Mouse (Mus musculus) spleen, adult 18-20 months (tissue): ENCODE results near the gene Setd1a.
"Not testable (repeated sequence)": the region's sequence is repeated elsewhere in the genome, so short reads cannot be mapped to it uniquely, and the experiment has no call there.

Experiments used
- DNase-seq, 2 experiments: peaks; one replicate each; pipeline ENCODE4 v3.0.0; 2022; ENCODE audit warnings: mixed read lengths in 2 of 2

Gene Setd1a

DNA sequence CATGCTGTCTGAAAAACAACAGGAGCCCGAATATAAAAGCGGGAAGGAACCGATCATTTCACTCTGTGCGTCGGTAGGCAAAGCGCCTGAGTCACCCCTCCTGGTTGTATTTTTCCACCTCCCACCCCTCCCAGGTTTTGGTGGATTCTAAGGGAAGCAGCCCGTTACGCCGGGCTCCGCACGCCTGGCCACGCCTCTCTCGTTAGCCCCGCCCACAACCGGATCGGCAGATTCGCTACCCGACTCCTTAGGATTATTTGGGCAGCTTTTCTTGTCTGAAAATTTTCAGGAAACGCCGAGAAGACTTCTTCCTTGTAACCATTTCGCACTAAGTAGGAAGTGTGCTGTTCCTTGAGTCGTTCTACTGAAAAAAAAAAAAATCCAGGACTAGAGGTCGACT is at the start of gene Setd1a:
Setd1a (plus strand) TSS at position 245 of the 400 bp plus-strand sequence.
- peak; percentile 71 to 88 for DNase-seq

DNA sequence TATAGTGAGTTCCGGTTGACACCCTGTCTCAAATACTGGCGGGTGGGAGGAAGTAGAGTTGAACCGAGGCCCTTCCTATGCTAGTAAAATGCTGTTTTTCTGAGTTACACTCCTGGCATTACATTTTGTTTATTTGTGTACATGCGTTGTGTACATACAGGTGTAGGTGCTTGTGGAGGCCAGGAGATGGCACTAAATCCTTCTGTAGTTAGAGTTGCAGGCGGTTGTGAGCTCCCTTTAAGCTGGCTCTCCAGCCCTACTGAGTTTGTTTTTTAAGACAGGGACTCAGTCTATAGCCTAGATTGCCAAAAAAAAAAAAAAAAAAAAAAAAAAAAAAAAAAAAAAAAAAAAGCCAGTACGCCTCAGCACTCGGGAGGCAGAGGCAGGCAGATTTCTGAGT is 48.6 kb upstream of the Setd1a start:
- no peak for DNase-seq

DNA sequence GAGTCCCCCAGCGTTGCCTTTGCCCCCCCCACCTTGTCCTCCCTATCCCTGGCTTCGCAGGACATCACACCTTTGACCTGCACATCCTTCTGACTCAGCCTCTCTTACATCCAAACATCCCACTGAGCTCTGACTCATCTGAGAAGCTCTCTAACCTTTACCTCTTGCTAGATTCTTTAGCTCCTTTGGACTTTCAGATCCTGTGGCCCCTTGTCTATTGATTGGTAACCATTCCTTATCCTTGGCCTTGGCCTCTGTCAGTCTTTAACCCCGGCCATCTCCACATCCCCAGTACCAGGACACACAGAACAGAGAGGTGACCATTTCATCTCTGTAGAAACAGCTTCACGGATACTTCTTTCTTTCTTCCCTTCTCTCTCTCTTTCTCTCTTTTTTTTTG is 46.3 kb upstream of the Setd1a start:
- DNase-seq = no peak

DNA sequence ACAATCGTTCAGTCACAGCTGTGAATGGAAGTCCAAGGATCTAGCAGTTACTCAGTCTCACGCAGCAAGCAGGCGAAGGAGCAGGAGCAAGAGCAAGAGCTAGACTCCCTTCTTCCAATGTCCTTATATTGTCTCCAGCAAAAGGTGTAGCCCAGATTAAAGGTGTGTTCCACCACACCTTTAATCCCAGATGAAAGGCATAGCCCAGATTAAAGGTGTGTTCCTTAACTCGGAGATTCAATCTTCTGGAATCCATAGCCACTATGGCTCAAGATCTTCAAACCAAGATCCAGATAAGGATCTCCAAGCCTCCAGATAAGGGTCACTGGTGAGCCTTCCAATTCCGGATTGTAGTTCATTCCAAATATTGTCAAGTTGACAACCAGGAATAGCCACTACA is 44.4 kb upstream of the Setd1a start, which contains the start of gene Ctf2:
Ctf2 (minus strand) TSS at position 101 of the 400 bp plus-strand sequence.
- not testable (repeated sequence) for DNase-seq

DNA sequence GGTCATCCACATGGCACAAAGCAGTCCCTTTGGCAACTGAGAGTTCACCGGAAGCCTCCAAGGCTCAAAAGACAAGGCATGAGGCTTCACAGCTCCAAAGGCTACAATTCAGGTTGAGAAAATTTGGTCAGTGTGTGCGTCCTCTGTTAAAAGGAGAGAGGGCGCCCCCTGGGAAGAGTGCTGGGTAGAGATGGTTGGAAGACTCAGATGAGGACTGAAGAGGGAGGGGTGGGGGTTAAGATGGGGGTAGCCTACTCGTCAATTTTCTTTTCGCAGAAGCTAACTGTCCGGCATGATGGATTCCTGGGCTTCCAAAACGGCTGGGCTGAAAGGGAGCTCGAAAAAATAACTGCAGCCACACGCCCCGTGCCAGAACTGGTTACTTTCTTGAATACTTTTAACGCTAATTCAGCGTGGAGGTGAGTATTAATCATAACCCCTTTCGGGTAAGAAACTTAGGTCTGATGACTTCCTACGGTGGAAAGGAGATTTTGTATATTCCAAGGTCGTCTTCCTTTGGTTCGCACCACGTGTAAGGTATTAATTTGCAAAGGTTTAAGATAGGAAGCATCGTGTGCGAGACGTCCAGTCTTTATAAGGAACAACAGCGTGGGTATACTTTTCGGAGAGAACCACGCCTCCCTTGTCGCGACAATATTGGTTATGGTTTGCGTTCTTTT is 32.0 kb upstream of the Setd1a start, which contains the start of gene Fbxl19:
Fbxl19 (plus strand) TSS at position 178 of the 680 bp plus-strand sequence.
- DNase-seq = peak; percentile 50 to 72

DNA sequence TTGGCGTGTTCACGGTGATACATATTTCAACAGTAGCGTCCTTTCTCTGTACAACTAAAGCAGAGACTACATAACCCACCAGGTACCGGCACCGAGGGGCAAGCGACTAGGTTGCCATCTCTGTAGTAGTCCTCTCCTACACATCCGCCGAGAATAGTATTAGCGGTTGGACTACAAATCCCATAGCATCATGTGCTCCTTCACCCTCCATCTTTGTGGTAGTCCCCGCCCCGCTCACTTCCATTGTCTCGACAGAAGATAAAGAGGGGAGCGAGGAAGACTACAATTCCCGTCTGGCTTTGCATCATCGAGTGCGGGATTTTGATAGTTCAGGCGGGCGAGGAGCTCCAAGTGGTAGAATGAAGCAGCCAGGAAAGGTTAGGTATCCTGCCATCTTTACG is 31.2 kb upstream of the Setd1a start:
- DNase-seq = peak; percentile 76 to 79

DNA sequence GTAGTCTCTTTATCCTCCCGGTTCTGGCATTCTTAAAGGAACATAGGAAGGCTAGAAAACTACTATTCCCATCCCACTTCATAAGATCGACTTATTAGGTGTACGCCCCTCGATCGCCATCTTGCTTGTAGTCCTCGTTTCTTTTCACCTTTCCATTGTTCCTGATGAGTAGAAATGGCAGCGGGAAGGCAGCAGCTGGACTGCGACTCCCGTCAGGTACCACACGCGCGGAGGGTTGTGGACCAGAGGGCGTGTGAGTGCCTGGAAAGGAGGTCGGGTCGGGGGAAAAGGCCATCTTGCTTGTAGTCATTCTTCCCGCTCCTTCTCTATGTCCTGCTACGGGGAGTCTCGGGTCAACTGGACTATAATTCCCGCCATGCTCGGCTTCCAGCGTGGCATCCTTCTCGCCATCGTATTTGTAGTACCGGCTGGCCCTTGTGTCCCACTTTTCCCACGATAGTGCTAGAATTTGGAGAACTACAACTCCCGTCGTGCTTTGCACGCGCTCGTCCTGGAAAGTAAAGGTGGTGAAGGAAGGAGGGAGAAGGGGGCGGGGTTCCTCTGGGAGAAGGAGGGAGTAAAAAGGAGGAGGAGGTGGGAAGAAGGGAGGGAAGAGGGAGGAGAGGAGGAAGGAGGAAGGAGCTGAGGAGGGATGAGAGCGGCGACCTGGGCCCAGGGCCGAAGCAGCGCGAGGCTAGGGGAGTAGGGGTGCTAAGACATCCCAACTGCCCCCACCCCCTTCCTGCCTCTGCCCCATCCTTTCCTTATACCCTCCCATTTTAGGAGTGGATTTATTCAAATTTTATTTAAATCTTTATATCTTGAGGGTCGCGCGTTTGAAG is 30.6 kb upstream of the Setd1a start:
- peak; percentile 68 to 77 for DNase-seq

DNA sequence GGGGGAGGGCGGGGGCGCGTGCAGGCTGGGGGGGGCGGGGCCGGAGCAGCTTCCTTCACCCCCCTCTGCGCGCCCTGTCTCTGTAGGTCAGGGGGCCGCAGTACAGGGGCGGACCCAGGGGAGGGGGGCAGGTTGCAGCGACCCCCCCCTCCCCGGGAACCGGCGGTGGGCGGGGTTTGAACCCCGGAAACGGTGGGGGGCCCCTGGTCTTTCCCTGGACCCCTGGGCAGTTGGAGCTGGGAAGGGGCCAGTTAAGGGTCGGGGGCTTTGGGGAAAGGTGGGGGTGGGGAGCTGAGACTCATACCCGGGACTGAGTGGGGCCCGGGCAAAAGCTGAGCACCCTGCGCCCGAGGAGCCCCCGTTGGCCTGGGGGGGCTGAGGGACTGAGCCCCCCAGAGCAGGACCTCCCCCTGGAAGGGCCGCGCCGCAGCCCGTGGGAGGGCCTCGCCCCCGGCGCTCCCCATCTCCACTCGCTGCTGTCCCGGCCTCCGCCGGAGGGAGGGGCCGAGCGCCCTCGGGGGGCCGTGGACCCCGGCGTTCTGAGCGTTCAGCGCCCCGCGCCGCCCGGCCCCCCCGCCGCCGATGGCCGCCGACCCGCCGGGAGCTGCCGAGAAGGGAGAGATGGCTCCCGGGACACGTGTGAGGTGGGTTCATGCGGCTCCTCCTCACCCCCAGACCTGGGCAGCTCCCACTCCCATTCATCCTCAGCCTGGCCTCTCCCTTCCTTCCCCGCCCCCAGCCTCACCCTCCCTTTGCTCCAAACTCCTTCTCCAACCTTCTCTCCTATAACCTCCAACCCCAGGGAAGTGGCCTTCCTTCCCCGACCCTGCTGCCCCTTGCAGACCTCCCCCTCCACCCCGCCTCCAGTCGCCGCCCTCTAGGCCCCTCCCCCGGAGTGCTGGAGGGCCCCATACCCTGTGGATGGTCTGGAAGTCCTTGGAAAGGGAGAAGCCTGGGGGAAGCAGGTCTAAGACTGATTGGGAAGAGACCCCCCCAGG is 29.7 kb upstream of the Setd1a start:
- DNase-seq = peak in 1 of 2 experiments; percentile 27

DNA sequence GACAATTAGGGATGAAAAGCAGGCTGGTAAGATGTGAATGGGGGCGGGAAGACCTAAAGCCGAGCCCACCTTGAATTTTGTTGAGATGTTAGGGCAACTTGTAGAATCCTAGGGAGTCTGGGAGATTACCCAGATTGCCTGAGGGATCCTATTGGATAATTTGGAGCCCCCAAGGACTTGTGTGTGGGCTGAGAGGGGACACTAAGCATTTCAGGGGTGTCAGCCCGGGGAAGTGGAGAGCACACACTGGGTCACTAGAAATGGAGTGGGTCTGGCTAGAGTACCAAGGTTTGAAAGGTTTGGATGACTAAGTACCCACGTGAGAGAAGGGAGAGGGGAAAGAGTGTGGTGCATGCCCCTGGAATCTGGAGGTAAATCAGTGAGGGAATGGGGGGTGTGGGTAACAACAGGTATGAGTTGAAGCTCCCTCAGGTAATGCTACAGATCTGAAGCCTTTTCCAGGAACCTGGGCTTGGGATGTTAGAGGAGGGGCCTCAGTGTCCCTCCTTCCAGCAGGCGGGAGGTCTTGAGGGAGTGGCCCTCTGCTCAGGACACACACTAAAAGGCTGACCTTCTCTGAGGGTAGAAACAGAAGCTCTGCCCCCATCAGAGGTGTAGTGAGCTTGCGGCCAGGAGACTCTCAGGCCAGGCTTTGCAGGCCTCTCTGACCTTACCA is 28.8 kb upstream of the Setd1a start:
- DNase-seq = no peak

DNA sequence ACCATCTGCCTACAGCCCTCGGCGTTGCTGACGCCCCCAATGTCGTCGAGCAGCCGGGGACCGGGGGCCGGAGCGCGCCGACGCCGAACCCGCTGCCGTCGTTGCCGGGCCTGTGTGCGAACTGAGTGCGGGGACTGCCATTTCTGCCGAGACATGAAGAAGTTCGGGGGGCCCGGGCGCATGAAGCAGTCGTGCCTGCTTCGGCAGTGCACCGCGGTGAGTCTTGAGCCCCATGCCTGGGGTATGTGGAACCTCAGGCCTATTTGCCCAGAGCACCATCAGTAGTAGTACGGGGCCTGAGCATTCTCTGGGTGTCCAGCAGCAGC is 28.3 kb upstream of the Setd1a start:
- no peak for DNase-seq

DNA sequence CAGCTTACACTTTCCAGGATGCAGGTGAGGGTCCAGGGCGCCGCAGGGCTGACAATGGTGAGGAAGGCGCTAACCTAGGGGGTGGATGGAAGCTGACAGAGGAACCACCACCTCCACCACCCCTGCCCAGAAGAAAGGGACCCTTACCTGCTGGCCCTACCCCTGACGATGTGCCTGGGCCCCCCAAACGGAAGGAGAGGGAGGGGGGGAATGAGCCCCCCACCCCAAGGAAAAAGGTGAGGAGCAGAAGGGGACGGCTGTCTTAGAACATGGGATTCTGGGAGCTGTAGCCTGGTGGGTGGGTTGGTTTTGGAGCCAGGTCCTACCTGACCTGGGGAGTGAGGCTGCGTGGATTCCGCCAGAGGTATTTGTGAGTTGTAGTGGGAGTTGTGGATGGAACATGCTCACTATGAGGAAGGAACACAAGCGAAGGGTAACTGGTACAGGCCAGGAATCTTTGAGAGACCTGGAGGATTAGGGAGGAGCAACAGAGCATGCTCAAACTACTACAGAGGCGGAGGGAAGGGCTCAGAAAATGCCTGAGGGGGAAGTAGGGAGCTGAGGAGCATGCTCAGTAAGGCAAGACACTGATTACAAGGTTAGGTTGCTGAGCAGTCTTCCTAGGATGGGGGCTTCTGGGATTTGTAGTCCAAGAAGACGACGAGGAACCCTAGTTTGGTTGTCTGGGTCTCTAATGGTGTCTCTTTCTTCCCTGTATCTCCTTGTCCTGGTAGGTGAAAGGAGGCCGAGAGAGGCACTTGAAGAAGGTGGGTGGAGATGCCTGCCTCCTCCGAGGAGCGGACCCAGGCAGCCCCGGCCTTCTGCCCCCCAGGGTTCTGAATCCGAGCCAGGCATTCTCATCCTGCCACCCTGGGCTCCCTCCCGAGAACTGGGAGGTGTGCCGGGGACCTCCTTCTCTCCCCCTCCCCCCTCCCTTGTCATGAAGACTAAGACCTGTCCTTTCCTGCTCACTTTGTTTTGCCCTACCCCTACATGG is 26.0 kb upstream of the Setd1a start:
- no peak for DNase-seq

DNA sequence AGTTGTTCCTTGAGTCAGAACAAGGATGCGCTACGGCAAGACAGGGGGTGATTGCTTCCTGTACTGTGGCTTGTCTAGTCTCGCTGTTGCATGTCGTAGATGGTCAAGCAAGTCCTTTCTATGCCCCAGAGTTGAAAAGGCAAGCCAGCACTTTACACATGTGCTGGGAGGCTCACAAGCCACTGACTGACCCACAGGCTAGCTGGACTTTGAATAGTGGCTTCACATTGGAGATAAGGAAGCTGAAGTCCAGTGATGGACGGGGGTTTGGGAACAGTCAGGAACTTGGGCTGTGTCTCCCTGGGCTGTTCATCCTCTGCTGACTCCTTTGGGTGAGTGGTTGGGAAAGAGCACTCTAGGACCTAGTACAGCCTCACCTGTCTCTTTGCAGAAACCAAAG is 24.9 kb upstream of the Setd1a start:
- DNase-seq = no peak

DNA sequence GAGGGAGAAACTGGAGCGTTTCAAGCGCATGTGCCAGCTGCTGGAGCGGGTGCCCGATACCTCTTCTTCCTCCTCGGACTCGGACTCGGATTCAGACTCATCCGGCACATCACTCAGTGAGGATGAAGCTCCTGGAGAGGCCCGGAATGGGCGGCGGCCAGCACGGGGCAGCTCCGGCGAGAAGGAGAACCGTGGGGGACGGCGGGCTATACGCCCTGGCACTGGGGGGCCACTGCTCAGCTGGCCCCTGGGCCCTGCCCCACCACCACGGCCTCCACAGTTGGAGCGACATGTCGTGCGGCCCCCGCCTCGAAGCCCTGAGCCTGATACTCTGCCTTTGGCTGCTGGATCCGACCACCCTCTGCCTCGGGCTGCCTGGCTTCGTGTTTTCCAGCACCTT is 24.4 kb upstream of the Setd1a start:
- no peak for DNase-seq

DNA sequence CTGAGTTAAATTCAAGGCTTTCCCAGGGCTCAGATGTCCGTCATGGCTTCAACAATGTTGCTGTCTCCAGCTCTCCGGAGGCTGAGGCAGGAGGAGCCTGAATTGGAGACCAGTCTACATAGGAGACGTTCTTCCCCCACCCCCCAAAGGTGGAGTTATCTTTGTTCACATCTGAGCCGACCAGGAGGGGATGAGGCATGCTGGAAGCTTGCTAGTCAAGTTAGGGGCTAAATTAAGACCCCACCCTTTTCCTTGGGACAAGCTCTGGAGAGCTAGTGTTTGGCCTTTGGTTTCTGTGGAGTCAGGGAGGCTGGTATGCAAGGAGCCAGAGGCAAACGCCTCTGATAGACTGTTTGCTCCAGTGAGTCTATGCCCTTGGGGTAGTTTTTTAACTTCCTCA is 23.3 kb upstream of the Setd1a start:
- DNase-seq = no peak

DNA sequence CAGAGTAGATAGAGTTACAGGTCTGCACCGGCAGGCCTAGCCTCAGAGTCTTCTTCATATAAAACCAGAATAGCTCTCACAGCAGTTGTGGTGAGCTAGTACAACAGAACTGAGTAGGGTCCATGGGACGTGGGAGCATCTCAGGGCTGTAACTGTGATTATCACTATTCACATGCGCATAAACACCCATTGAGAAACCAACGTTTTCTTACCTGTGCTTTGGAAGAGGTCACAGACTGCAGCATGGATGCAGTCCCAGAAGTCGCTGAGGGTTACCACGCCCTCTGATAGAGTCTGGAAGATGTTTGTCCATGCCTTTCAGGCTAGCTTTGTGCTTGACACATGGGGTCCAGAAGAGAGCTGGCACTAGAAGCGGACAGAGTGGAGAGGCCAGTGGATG is 22.7 kb upstream of the Setd1a start:
- no peak for DNase-seq

DNA sequence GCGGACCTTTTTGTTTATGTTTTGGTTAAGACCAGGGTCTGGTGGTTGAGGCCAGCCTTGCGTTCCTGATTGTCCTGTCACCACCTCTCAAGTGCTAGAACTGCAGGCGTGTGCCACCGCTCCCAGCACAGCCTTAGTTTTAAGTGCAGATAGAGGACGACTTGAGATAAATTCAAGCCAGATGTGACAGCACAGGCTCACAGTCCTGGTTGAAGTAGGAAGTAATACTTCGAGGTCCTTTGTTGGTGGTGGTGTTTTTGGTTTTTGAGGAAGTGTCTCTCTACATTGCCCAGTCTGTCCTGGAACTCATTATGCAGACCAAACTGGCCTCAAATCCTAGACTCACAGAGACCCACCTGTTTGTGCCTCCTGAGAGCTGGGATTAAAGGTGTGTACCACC is 16.8 kb upstream of the Setd1a start:
- DNase-seq = no peak

DNA sequence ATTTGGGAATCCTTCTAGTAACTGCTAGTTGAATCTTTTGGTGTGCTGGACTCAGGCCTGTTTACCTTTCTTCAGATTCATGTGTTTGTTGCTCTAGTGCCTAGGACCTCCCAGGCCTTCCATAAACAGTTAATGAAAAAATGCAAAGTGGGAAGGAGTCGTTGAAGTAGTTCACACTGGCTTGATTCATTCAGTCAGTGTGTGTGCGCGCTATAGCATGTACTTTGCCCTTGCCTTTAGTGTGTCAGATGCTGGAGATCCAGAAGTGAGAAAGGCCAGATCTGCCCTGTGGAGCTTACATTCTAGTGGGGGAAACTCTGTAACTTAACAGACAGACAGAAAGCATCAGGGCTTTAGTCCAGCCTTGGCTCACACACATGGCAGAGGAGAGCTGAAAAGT is 16.0 kb upstream of the Setd1a start:
- DNase-seq = no peak

DNA sequence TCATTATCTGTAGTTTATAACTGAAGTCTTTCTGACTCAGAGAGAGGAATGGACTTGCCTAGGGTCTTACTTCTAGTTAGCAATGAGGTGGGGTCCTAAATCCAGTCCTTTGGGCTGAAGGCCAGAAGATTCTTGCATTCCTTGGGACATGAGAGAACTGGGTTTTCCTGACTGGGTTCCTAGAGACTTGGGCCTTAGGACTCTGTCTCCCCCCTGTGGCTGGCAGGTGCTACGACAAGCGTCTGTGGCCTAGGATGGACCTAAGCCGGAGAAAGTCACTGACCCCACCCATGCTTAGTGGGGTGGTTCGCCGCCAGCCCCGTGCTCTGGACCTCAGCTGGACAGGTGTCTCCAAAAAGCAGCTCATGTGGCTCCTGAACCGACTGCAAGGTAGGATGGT is 15.4 kb upstream of the Setd1a start:
- peak; percentile 38 to 73 for DNase-seq

DNA sequence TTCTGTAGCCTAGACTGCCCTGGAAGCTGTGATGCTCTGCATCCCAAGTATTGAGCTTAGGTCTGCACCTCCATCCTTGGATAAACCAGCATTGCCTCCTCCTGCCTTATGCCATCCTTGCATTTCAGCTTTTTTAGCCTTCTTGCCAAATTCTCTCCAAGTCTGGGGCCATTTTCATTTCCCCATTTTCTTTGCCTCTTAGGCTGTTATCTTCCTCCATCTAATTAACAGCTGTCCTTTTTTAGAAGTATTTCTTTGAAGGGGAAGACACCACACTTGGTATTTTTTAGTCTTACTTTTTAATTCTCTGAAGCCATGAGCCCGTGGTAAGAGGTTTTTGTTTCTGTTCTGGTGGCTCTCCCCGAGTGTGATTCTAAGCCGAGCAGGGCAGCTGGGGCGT is 12.8 kb upstream of the Setd1a start:
- DNase-seq = no peak

DNA sequence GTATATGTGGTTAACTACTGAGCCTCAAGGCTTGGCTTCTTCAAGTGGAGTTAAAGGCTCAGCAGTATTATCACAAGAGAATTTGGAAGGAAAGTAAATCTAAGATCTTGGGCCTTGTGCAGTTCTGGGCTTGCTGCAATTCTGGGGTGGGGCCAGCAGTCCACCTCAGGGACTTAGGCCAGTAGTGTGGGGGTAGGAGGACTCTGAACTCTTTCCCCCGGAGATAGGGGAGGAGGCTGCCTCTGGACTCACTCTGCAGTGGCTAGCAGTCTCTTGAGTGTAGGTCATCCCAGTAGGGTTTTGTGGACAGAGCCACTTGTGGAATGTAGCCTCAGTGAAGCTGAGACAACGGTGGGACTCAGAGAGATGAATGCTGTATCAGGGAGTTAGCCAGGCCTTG is 10.7 kb upstream of the Setd1a start:
- no peak for DNase-seq
